In genomic region chr6:112510346-112510745, GRCm38 (mm10) we compare ENCODE assay signal across 15 mouse cellular contexts. TPM values are rescaled to one million over a fixed set of nuclear protein-coding genes. Genes with fewer than 3 reads are reported as not detected.
DNase-seq lines count a peak whose midpoint lies in the region; ATAC-seq lines count a peak whose summit lies in the region.
"Had no signal": no experiment of that assay in that cellular context is flagged by ENCODE, and none has a peak within 500 bp of the region (broad histone marks: within the 10 kb centered on the region; RNA-seq: fewer than 3 reads in every experiment).

No protein-coding gene starts in this region.

- no peak overlapping the region for H3K4me3 ChIP-seq in hindbrain, embryonic 13.5 days
- no peak overlapping the region for H3K4me3 ChIP-seq in hindbrain, embryonic 11.5 days (ENCODE audit: low read depth, low read length)
- H3K4me3 ChIP-seq in midbrain, embryonic 13.5 days (replicated peaks), result no peak overlapping the region
- no peak overlapping the region for H3K4me3 ChIP-seq in liver, embryonic 12.5 days
- H3K4me3 ChIP-seq: embryonic facial prominence, embryonic 12.5 days; intestine, embryonic 15.5 days had no signal

- ATAC-seq in hindbrain, embryonic 13.5 days (ENCODE audit: low FRiP score), result peak; percentile 61; the same call in 1 of the 2 replicates
- no peak for ATAC-seq in hindbrain, embryonic 11.5 days (ENCODE audit: low FRiP score)
- peak; percentile 40; the same call in 1 of the 2 replicates for ATAC-seq in midbrain, embryonic 13.5 days
- no peak for ATAC-seq in liver, embryonic 12.5 days
- ATAC-seq: liver, postnatal 0 days had no signal

- H3K9me3 ChIP-seq in hindbrain, embryonic 13.5 days, result no peaks in the 10 kb centered on the region; the same call in 1 of the 2 replicates
- H3K9me3 ChIP-seq in hindbrain, embryonic 11.5 days (ENCODE audit: control insufficient read depth, low read length), result no peaks in the 10 kb centered on the region
- H3K9me3 ChIP-seq in midbrain, embryonic 13.5 days, result no peaks in the 10 kb centered on the region
- no peaks in the 10 kb centered on the region for H3K9me3 ChIP-seq in liver, embryonic 12.5 days (replicated peaks)
- H3K9me3 ChIP-seq: embryonic facial prominence, embryonic 12.5 days; intestine, embryonic 15.5 days had no signal

- no peak overlapping the region for H3K4me2 ChIP-seq in hindbrain, embryonic 13.5 days
- no peak overlapping the region for H3K4me2 ChIP-seq in hindbrain, embryonic 11.5 days (replicated peaks; ENCODE audit: low read depth, low read length)
- H3K4me2 ChIP-seq in midbrain, embryonic 13.5 days (replicated peaks), result no peak overlapping the region
- no peak overlapping the region for H3K4me2 ChIP-seq in liver, embryonic 12.5 days
- H3K4me2 ChIP-seq: embryonic facial prominence, embryonic 12.5 days; intestine, embryonic 15.5 days had no signal

- no peaks in the 10 kb centered on the region for H3K36me3 ChIP-seq in hindbrain, embryonic 13.5 days
- no peaks in the 10 kb centered on the region for H3K36me3 ChIP-seq in hindbrain, embryonic 11.5 days (ENCODE audit: control insufficient read depth, insufficient read depth, low read length)
- no peaks in the 10 kb centered on the region for H3K36me3 ChIP-seq in midbrain, embryonic 13.5 days
- H3K36me3 ChIP-seq in liver, embryonic 12.5 days, result no peaks in the 10 kb centered on the region
- H3K36me3 ChIP-seq: embryonic facial prominence, embryonic 12.5 days; intestine, embryonic 15.5 days had no signal

- WGBS in hindbrain, embryonic 13.5 days, result 9% methylated on average over 4 of the region's 4 CpGs
- WGBS in hindbrain, embryonic 11.5 days, result 23% methylated on average over 4 of the region's 4 CpGs
- WGBS in midbrain, embryonic 13.5 days, result 4% methylated on average over 4 of the region's 4 CpGs
- 64% methylated on average over 4 of the region's 4 CpGs for WGBS in liver, embryonic 12.5 days (ENCODE audit: insufficient replicate concordance)

- H3K4me1 ChIP-seq in hindbrain, embryonic 13.5 days (replicated peaks), result peaks cover 10% of the 10 kb centered on the region
- H3K4me1 ChIP-seq in hindbrain, embryonic 11.5 days (replicated peaks; ENCODE audit: control insufficient read depth, insufficient read depth, low read length), result no peaks in the 10 kb centered on the region
- peaks cover 8% of the 10 kb centered on the region; the same call in 1 of the 2 replicates for H3K4me1 ChIP-seq in midbrain, embryonic 13.5 days (replicated peaks)
- H3K4me1 ChIP-seq in liver, embryonic 12.5 days, result no peaks in the 10 kb centered on the region
- H3K4me1 ChIP-seq: intestine, embryonic 15.5 days had no signal

- no peak overlapping the region for H3K9ac ChIP-seq in hindbrain, embryonic 13.5 days
- no peak overlapping the region for H3K9ac ChIP-seq in hindbrain, embryonic 11.5 days (ENCODE audit: low read depth, low read length)
- H3K9ac ChIP-seq in midbrain, embryonic 13.5 days (replicated peaks), result no peak overlapping the region
- no peak overlapping the region for H3K9ac ChIP-seq in liver, embryonic 12.5 days
- H3K9ac ChIP-seq: embryonic facial prominence, embryonic 12.5 days; intestine, embryonic 15.5 days; liver, postnatal 0 days had no signal

- DNase-seq in hindbrain, embryonic 11.5 days (ENCODE audit: low spot score), result no peak
- DNase-seq in Muller cell, postnatal 12 days (ENCODE audit: inconsistent ontology term), result peak; percentile 93
- peak; percentile 26 for DNase-seq in brain, embryonic 18.5 days (ENCODE audit: low read depth, low spot score)
- no peak for DNase-seq in thymus, postnatal 4 days
- DNase-seq in heart, postnatal 14 days, result no peak
- DNase-seq: adrenal gland, postnatal 14 days; kidney, postnatal 25 days; liver, postnatal 0 days; thymus, postnatal 14 days had no signal

- H3K27ac ChIP-seq in hindbrain, embryonic 13.5 days, result no peak overlapping the region
- no peak overlapping the region for H3K27ac ChIP-seq in hindbrain, embryonic 11.5 days (ENCODE audit: low read depth, low read length)
- no peak overlapping the region for H3K27ac ChIP-seq in midbrain, embryonic 13.5 days
- H3K27ac ChIP-seq in liver, embryonic 12.5 days, result no peak overlapping the region
- H3K27ac ChIP-seq: embryonic facial prominence, embryonic 12.5 days; intestine, embryonic 15.5 days had no signal

- intact Hi-C loops in heart, postnatal 14 days (cut with DNase I), result no loop called here

- peaks cover 63% of the 10 kb centered on the region for H3K27me3 ChIP-seq in hindbrain, embryonic 13.5 days
- peaks cover 28% of the 10 kb centered on the region for H3K27me3 ChIP-seq in hindbrain, embryonic 11.5 days (ENCODE audit: control insufficient read depth, insufficient read depth, low read length)
- peaks cover 62% of the 10 kb centered on the region for H3K27me3 ChIP-seq in midbrain, embryonic 13.5 days
- H3K27me3 ChIP-seq in liver, embryonic 12.5 days (replicated peaks), result no peaks in the 10 kb centered on the region
- H3K27me3 ChIP-seq: embryonic facial prominence, embryonic 12.5 days; intestine, embryonic 15.5 days had no signal

RNA-seq across cellular contexts. Expression of gene Oxtr, which starts 20.6 kb away (rescaled TPM):
- 0.51 and 0.56 TPM in 2 replicates for polyA plus RNA-seq in hindbrain, embryonic 13.5 days (2015; fragmentation: Nextera tagmentation; extraction: Ambion mirVana)
- 0.45 and 0.47 TPM in 2 replicates for polyA plus RNA-seq in hindbrain, embryonic 11.5 days (2014; fragmentation: Nextera tagmentation; extraction: Ambion mirVana)
- polyA plus RNA-seq in midbrain, embryonic 13.5 days (2015; fragmentation: Nextera tagmentation; extraction: Ambion mirVana), result 0.26 and 0.34 TPM in 2 replicates
- total RNA-seq in heart, postnatal 14 days (2021), result under 1 TPM; 0.15 to 0.19 TPM
- not detected in 2 replicates for polyA plus RNA-seq in liver, embryonic 12.5 days (2016; fragmentation: Nextera tagmentation; extraction: Ambion mirVana)

RNA-seq across cellular contexts. Expression of gene Cav3, which starts 51.0 kb away (rescaled TPM):
- polyA plus RNA-seq in hindbrain, embryonic 13.5 days (2015; fragmentation: Nextera tagmentation; extraction: Ambion mirVana), result 0.17 and 0.23 TPM in 2 replicates
- 0.56 TPM in 1 of 2 replicates, not detected in the other for polyA plus RNA-seq in hindbrain, embryonic 11.5 days (2014; fragmentation: Nextera tagmentation; extraction: Ambion mirVana)
- polyA plus RNA-seq in midbrain, embryonic 13.5 days (2015; fragmentation: Nextera tagmentation; extraction: Ambion mirVana), result not detected in 2 replicates
- total RNA-seq in heart, postnatal 14 days (2021), result 100 to 1,000 TPM; 131 to 137 TPM
- polyA plus RNA-seq in liver, embryonic 12.5 days (2016; fragmentation: Nextera tagmentation; extraction: Ambion mirVana), result 0.17 TPM in 1 of 2 replicates, not detected in the other
- total RNA-seq: adrenal gland, postnatal 14 days had no signal
- polyA plus RNA-seq: stomach, embryonic 14.5 days had no signal

Comparison
In these comparisons a context has a peak if more than half of its experiments do, and no peak if none do; other contexts are left out.
1. ATAC-seq: peak in hindbrain, embryonic 13.5 days (single experiment) and midbrain, embryonic 13.5 days (single experiment); none in hindbrain, embryonic 11.5 days (single experiment) and liver, embryonic 12.5 days (single experiment).
2. DNase-seq: peak in Muller cell, postnatal 12 days (single experiment) and brain, embryonic 18.5 days (single experiment); none in hindbrain, embryonic 11.5 days (single experiment), thymus, postnatal 4 days (single experiment) and heart, postnatal 14 days (0 of 2).